Mouse (Mus musculus): ENCODE data around the gene Ebf3. TPM values are rescaled to one million over a fixed set of nuclear protein-coding genes. Genes with fewer than 3 reads are reported as not detected.

Gene Ebf3
- total and polyA plus RNA-seq, 2 experiments from 2014 or later: 0.67 to 14.0 TPM

GRCm38 (mm10) chr7:137244839-137245238, 69.4 kb downstream of the Ebf3 start:
- Histone ChIP-seq H3K36me3 (ENCODE audit: insufficient read depth) (no peaks in the 10 kb centered on the region), H3K9ac (no peak overlapping the region), H3K4me2 (ENCODE audit: low read depth) (no peak overlapping the region), H3K9me3 (ENCODE audit: low read length) (no peaks in the 10 kb centered on the region), H3K4me3 (ENCODE audit: low read depth, low read length) (no peak overlapping the region), H3K4me1 (ENCODE audit: insufficient read depth) (0 out of 2 replicates have a peak, but pooled peaks cover under 1% of the 10 kb centered on the region), H3K27me3 (ENCODE audit: insufficient read depth, low read length) (peaks cover 36% of the 10 kb centered on the region), H3K27ac (ENCODE audit: low read depth, low read length) (no peak overlapping the region)
- no peak for TF ChIP-seq CTCF (IDR thresholded peaks at IDR 0.05; ENCODE audit: low read depth)
- peak; percentile 68 for DNase-seq
- WGBS: 54% methylated on average over 7 of the region's 7 CpGs
- ATAC-seq: peak; percentile 81

GRCm38 (mm10) chr7:137240481-137240880, 73.8 kb downstream of the Ebf3 start:
- no peak for DNase-seq

GRCm38 (mm10) chr7:137239542-137240133, 74.6 kb downstream of the Ebf3 start:
- Histone ChIP-seq H3K36me3 (ENCODE audit: insufficient read depth) (no peaks in the 10 kb centered on the region), H3K9me3 (ENCODE audit: low read length) (no peaks in the 10 kb centered on the region), H3K4me1 (ENCODE audit: insufficient read depth) (no peaks in the 10 kb centered on the region), H3K4me2 (ENCODE audit: low read depth) (no peak overlapping the region), H3K27me3 (ENCODE audit: insufficient read depth, low read length) (peaks cover 85% of the 10 kb centered on the region), H3K4me3 (ENCODE audit: low read depth, low read length) (no peak overlapping the region), H3K9ac (no peak overlapping the region), H3K27ac (ENCODE audit: low read depth, low read length) (no peak overlapping the region)
- WGBS: 27% methylated on average over 5 of the region's 5 CpGs
- ATAC-seq (no peak), DNase-seq (no peak)
- no peak for TF ChIP-seq CTCF (IDR thresholded peaks at IDR 0.05; ENCODE audit: low read depth)

More at GRCm38 (mm10) chr7:137240481-137240880, 73.8 kb downstream of the Ebf3 start:
- Histone ChIP-seq H3K9ac (no peak overlapping the region), H3K4me1 (ENCODE audit: insufficient read depth) (no peaks in the 10 kb centered on the region), H3K9me3 (ENCODE audit: low read length) (no peaks in the 10 kb centered on the region), H3K4me3 (ENCODE audit: low read depth, low read length) (no peak overlapping the region), H3K27ac (ENCODE audit: low read depth, low read length) (no peak overlapping the region), H3K4me2 (ENCODE audit: low read depth) (no peak overlapping the region), H3K27me3 (ENCODE audit: insufficient read depth, low read length) (peaks cover 76% of the 10 kb centered on the region), H3K36me3 (ENCODE audit: insufficient read depth) (no peaks in the 10 kb centered on the region)
- no peak for TF ChIP-seq CTCF (IDR thresholded peaks at IDR 0.05; ENCODE audit: low read depth)
- WGBS: 81% methylated on average over 8 of the region's 8 CpGs
- ATAC-seq: no peak

GRCm38 (mm10) chr7:137237419-137237818, 76.8 kb downstream of the Ebf3 start:
- DNase-seq (no peak), ATAC-seq (no peak)
- Histone ChIP-seq H3K9me3 (ENCODE audit: low read length) (no peaks in the 10 kb centered on the region), H3K4me3 (ENCODE audit: low read depth, low read length) (no peak overlapping the region), H3K27me3 (ENCODE audit: insufficient read depth, low read length) (peaks cover 83% of the 10 kb centered on the region), H3K36me3 (ENCODE audit: insufficient read depth) (no peaks in the 10 kb centered on the region), H3K4me2 (ENCODE audit: low read depth) (no peak overlapping the region), H3K4me1 (ENCODE audit: insufficient read depth) (no peaks in the 10 kb centered on the region), H3K9ac (no peak overlapping the region), H3K27ac (ENCODE audit: low read depth, low read length) (no peak overlapping the region)
- no peak for TF ChIP-seq CTCF (IDR thresholded peaks at IDR 0.05; ENCODE audit: low read depth)
- WGBS: 40% methylated on average over 12 of the region's 12 CpGs

GRCm38 (mm10) chr7:137223823-137224222, 90.4 kb downstream of the Ebf3 start:
- H3K27me3 ChIP-seq (ENCODE audit: insufficient read depth, low read length): peaks cover 38% of the 10 kb centered on the region
- no peaks in the 10 kb centered on the region for H3K4me1 ChIP-seq (ENCODE audit: insufficient read depth)
- H3K9ac ChIP-seq: no peak overlapping the region
- H3K36me3 ChIP-seq (ENCODE audit: insufficient read depth): no peaks in the 10 kb centered on the region
- no peak overlapping the region for H3K27ac ChIP-seq (ENCODE audit: low read depth, low read length)
- no peak overlapping the region for H3K4me2 ChIP-seq (ENCODE audit: low read depth)
- no peaks in the 10 kb centered on the region for H3K9me3 ChIP-seq (ENCODE audit: low read length)
- ATAC-seq: no peak
- no peak for DNase-seq
- 92% methylated on average over 3 of the region's 3 CpGs for WGBS
- no peak for TF ChIP-seq CTCF (IDR thresholded peaks at IDR 0.05; ENCODE audit: low read depth)
- H3K4me3 ChIP-seq (ENCODE audit: low read depth, low read length): no peak overlapping the region

GRCm38 (mm10) chr7:137222831-137223505, 91.3 kb downstream of the Ebf3 start:
- H3K36me3 ChIP-seq (ENCODE audit: insufficient read depth): no peaks in the 10 kb centered on the region
- peaks cover 31% of the 10 kb centered on the region for H3K27me3 ChIP-seq (ENCODE audit: insufficient read depth, low read length)
- H3K4me1 ChIP-seq (ENCODE audit: insufficient read depth): no peaks in the 10 kb centered on the region
- no peaks in the 10 kb centered on the region for H3K9me3 ChIP-seq (ENCODE audit: low read length)
- DNase-seq (no peak), ATAC-seq (no peak)
- TF ChIP-seq CTCF (IDR thresholded peaks at IDR 0.05; ENCODE audit: low read depth): no peak
- no peak overlapping the region for H3K4me3 ChIP-seq (ENCODE audit: low read depth, low read length)
- 89% methylated on average over 6 of the region's 6 CpGs for WGBS
- H3K4me2 ChIP-seq (ENCODE audit: low read depth): no peak overlapping the region
- no peak overlapping the region for H3K27ac ChIP-seq (ENCODE audit: low read depth, low read length)
- no peak overlapping the region for H3K9ac ChIP-seq

GRCm38 (mm10) chr7:137221599-137221998, 92.6 kb downstream of the Ebf3 start:
- ATAC-seq: no peak
- Histone ChIP-seq H3K27me3 (ENCODE audit: insufficient read depth, low read length) (peaks cover 25% of the 10 kb centered on the region), H3K36me3 (ENCODE audit: insufficient read depth) (no peaks in the 10 kb centered on the region), H3K4me3 (ENCODE audit: low read depth, low read length) (no peak overlapping the region), H3K4me2 (ENCODE audit: low read depth) (no peak overlapping the region), H3K9ac (no peak overlapping the region), H3K4me1 (ENCODE audit: insufficient read depth) (no peaks in the 10 kb centered on the region), H3K27ac (ENCODE audit: low read depth, low read length) (no peak overlapping the region), H3K9me3 (ENCODE audit: low read length) (no peaks in the 10 kb centered on the region)
- no peak for TF ChIP-seq CTCF (IDR thresholded peaks at IDR 0.05; ENCODE audit: low read depth)
- peak; percentile 33 for DNase-seq
- WGBS: 18% methylated on average over 6 of the region's 6 CpGs

All from forebrain, postnatal 0 days (tissue).